Mouse (Mus musculus) stomach, embryonic 16.5 days (tissue): ENCODE data around the gene Cd52. TPM values are rescaled to one million over a fixed set of nuclear protein-coding genes. Genes with fewer than 3 reads are reported as not detected.

Experiments used
- polyA plus RNA-seq: library from polyadenylated mRNA; unstranded; fragments of >200 nt; fragmentation: Nextera tagmentation; extraction: Ambion mirVana; gene quantifications from 2 replicates; pipeline ENCODE4 v1.2.1, GENCODE M21; 2015

The Cd52 gene
- polyA plus RNA-seq, 1 experiment from 2014 or later = 44.2 TPM

Other genes with a start within 250 kb of the Cd52 start
- gene Rps6ka1, start 207.3 kb downstream of the Cd52 start, polyA plus RNA-seq = 69.2 and 71.8 TPM in 2 replicates
- gene Hmgn2, start 126.4 kb downstream of the Cd52 start, polyA plus RNA-seq = 1,639 and 1,753 TPM in 2 replicates
- gene Dhdds, start 94.2 kb downstream of the Cd52 start, polyA plus RNA-seq = 43.0 and 45.8 TPM in 2 replicates
- gene Lin28a, start 76.2 kb downstream of the Cd52 start, polyA plus RNA-seq = 0.13 and 0.22 TPM in 2 replicates
- gene Zfp683, start 41.2 kb downstream of the Cd52 start, polyA plus RNA-seq = not detected in 2 replicates
- gene Crybg2, start 34.3 kb downstream of the Cd52 start, polyA plus RNA-seq = 19.3 and 26.8 TPM in 2 replicates
- gene Ubxn11, start 7.5 kb upstream of the Cd52 start, polyA plus RNA-seq = 6.4 and 7.0 TPM in 2 replicates
- gene Sh3bgrl3, start 33.7 kb upstream of the Cd52 start, polyA plus RNA-seq = 397 and 438 TPM in 2 replicates
- gene Cep85, start 92.0 kb upstream of the Cd52 start, polyA plus RNA-seq = 110 and 113 TPM in 2 replicates
- gene Gm7534, start 107.9 kb upstream of the Cd52 start, polyA plus RNA-seq = not detected in 2 replicates
- gene Catsper4, start 132.3 kb upstream of the Cd52 start, polyA plus RNA-seq = 0.30 and 0.55 TPM in 2 replicates
- 10.7 and 13.4 TPM in 2 replicates for gene Cnksr1, start 143.3 kb upstream of the Cd52 start, polyA plus RNA-seq
- gene E130218I03Rik, start 148.6 kb upstream of the Cd52 start, polyA plus RNA-seq = 0.26 and 0.45 TPM in 2 replicates
- gene Zfp593, start 150.5 kb upstream of the Cd52 start, polyA plus RNA-seq = 12.9 and 13.0 TPM in 2 replicates
- gene Gm30191, start 151.9 kb upstream of the Cd52 start, polyA plus RNA-seq = not detected in 2 replicates
- gene Grrp1, start 159.0 kb upstream of the Cd52 start, polyA plus RNA-seq = 3.2 and 3.5 TPM in 2 replicates
- gene Pdik1l, start 192.8 kb upstream of the Cd52 start, polyA plus RNA-seq = 17.7 and 19.0 TPM in 2 replicates
- 0.37 and 1.4 TPM in 2 replicates for gene Trim63, start 220.0 kb upstream of the Cd52 start, polyA plus RNA-seq
- gene Slc30a2, start 248.1 kb upstream of the Cd52 start, polyA plus RNA-seq = 0.91 and 1.1 TPM in 2 replicates